Mouse (Mus musculus) embryo, embryonic 10 days (tissue): Measurements from ENCODE around the gene Tnk1.
"Not testable (repeated sequence)": the region's sequence is repeated elsewhere in the genome, so short reads cannot be mapped to it uniquely, and the experiment has no call there.

Experiments used
- DNase-seq: peaks from one replicate; pipeline ENCODE4 v3.0.0-alpha.2; 2015; ENCODE audit warnings: low spot score

Tnk1 gene

DNA sequence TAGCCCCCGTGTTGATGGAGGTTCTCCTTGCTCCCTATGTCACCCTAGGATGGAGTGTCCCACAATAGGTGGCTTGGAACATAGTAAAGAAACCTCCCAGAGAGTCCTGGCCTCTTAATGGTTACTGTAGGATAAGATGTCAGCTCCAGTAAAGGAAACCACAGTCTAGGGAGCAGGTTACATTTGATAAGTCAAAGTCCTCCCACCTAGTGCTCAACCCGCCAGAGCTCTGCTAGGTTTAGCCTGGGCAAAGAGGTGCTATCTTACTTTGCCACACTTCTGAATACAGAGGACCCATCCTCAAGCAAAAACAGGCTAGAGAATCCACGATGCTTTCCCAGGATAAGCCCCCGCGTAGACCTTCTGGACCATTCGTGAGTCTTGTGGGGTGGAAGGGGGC lies 20.4 kb upstream of the Tnk1 start:
- no peak for DNase-seq

- no peak for DNase-seq
These were observed 19.9 kb upstream of the Tnk1 start for GRCm38 (mm10) chr11:69878399-69878798.

DNA sequence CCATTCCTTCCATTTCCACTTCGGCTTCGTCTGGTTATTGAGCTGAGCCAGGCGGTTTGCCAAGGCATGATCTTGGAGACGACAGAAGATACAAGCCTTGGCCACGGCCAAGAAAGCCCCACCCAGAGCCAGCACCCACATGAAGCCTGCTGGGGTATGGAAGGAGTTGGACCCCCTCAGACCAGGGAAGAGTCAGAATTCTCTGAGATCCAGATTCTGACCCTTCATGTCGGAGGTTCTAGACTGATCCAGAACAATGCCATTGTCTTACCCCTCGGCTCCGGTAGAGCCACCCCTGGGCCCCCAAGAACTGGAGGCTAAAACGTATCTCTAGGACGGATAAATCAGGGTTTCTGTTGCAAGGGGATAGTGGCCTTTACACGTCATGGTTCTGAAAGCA lies 19.3 kb upstream of the Tnk1 start, which contains the start of gene Tmem95:
Tmem95 (minus strand) TSS at position 141 of the 400 bp plus-strand sequence.
- no peak for DNase-seq

- peak; percentile 91 for DNase-seq
These were observed 18.3 kb upstream of the Tnk1 start for GRCm38 (mm10) chr11:69876867-69877266.

GRCm38 (mm10) chr11:69876186-69876585 lies 17.7 kb upstream of the Tnk1 start:
- DNase-seq = no peak

DNA sequence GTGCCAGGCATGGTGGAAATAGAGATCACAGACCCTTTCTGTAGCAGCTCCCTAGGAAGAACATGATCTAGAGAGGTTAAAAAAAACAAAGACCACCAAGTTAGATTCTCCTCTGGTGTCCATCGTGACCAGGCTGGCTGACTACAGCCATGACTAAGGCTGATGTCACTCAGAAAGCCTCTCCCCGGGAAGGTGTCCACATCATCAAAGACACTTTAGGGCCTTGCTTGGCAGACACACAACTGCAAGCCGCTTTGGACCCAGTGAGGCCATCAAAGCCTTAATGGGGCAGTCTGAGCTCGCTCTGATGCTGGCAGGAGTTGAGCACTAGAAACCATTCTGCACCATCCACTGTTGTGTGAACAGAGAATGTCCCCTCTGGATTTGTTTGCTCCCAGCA lies 13.9 kb upstream of the Tnk1 start:
- no peak for DNase-seq

GRCm38 (mm10) chr11:69871822-69872221 lies 13.3 kb upstream of the Tnk1 start:
- DNase-seq = no peak

- DNase-seq = no peak
These were observed 11.9 kb upstream of the Tnk1 start for GRCm38 (mm10) chr11:69870289-69871069.

GRCm38 (mm10) chr11:69867335-69867734 lies 8.8 kb upstream of the Tnk1 start:
- no peak for DNase-seq

DNA sequence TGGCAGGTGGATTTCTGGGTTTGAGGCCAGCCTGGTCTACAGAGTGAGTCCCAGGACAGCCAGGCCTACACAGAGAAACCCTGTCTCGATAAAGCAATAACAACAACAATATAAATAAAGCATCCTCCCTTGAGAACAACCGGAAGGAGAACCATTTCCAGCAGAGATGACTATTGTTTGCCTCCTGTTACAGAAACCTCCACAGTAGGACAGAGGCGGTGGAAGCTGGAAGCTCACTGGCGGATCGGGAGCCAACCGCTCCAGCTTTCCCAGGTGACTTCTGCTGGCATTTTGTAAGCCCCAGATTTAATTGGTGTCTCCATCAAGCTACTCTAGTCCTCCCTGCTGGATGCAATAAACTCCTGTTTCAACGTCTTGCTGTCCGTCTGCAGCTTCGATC lies 7.0 kb upstream of the Tnk1 start:
- no peak for DNase-seq

DNA sequence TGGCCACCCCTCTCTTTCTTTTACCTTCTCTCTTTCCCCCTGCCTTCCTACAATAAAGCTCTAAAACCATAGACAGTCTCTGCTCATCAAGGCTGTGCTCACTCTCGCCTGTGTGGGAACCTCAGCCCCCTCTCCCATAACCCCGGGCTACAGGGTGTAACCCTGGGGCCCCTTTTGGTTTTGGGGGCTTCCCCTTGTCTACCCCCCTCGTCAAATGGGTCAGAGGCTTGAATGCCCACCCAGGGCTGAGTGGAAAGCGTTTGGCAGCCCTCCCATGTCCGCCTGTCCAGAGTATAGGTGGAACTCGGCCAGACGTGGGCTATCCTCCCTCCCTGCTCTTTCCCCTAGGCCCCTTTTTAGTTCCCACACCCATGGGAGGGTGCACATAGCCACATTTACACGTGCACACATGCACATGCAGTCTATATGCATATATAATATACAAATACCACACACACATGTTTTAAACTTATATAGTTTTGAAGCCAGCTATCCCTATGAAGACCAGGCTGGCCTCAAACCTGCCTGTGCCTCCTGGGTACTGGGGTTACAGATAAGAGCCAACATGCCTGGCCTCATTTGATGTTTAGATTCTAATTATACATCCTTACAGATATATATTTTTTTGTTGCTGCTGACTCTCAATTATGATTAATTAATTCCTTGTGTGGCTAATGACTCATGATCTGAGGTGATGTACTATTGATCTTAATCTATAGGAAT lies 5.8 kb upstream of the Tnk1 start:
- no peak for DNase-seq

- not testable (repeated sequence) for DNase-seq
These were observed 5.2 kb upstream of the Tnk1 start for GRCm38 (mm10) chr11:69863729-69864128.

- peak; percentile 77 for DNase-seq
These were observed 3.2 kb downstream of the Tnk1 start for GRCm38 (mm10) chr11:69855347-69855746.

GRCm38 (mm10) chr11:69854680-69855079 lies 3.9 kb downstream of the Tnk1 start:
- no peak for DNase-seq

DNA sequence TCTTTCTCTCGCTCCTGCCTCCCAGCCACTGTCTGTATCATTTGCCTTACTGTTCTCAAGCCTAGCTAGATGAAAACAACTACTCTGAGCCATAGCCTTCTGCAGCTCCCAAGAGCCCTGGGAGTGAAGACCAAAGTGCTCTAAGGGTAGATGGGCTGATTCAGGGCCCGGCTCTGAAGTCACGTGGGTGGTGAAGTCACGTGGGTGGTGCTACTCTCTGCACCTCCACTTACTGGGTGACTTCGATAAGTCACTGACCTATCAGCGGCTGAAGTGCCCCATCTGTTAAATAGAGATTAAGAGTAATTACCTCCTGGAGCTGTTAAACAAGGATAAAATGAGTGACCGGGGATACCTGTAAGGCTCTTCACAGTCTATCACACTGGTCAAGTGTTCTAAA lies 4.5 kb downstream of the Tnk1 start:
- no peak for DNase-seq

DNA sequence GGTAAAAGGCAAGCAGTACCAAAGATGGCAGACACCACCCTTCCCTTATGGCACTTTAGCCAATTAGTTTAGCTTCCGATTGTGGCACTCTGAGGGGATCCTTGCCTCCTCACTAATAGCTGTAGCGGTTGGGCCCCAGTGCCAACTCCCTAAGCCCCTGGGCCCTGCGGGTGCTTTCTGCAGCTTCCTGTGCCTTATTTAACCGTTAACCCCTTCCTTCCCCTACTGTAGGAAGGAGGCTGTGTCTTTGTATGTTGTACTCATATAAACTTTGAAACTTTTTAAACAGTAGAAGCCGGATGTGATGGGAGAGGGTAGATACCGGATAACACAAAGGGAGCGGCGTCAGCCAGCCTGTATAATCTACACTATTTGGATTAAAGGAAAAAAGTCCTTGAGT lies 7.8 kb downstream of the Tnk1 start:
- DNase-seq = no peak

GRCm38 (mm10) chr11:69849884-69850283 lies 8.6 kb downstream of the Tnk1 start:
- DNase-seq = no peak

DNA sequence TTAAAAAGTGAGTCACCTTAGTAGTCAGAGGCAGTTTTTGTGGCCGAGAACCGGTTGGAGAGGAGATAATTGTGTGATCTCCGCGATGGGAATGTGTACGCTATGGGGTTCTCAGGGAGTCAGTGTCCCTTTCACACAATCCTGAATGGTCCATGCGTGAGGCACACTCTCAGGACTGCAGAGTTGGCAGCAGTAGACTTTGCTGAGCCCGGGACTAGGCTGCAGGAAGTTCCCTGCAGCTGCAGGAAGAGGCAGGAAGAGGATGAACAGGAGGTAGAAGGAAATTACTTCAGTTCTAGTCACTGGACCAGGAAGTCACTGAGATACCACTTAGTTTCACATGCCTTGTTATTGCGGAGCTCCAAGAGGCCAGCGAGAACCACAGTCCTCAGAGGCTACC lies 9.4 kb downstream of the Tnk1 start:
- no peak for DNase-seq

DNA sequence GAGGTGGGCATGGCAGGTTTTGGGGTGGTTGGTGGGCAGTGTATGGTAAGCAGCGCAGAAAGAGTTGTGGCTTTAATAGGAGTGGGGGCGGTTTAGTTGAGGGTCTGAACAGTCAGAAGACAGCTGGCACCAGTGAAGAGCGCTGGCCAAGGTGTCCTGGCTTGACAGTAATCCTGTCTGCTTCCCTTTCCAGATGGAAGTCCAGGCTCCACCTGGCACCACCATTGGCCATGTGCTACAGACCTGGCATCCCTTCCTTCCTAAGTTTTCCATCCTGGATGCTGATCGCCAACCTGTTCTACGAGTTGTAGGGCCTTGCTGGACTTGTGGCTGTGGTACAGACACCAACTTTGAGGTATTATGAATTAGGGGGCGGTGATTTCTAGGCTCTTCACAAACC lies 10.5 kb downstream of the Tnk1 start:
- DNase-seq = no peak

DNA sequence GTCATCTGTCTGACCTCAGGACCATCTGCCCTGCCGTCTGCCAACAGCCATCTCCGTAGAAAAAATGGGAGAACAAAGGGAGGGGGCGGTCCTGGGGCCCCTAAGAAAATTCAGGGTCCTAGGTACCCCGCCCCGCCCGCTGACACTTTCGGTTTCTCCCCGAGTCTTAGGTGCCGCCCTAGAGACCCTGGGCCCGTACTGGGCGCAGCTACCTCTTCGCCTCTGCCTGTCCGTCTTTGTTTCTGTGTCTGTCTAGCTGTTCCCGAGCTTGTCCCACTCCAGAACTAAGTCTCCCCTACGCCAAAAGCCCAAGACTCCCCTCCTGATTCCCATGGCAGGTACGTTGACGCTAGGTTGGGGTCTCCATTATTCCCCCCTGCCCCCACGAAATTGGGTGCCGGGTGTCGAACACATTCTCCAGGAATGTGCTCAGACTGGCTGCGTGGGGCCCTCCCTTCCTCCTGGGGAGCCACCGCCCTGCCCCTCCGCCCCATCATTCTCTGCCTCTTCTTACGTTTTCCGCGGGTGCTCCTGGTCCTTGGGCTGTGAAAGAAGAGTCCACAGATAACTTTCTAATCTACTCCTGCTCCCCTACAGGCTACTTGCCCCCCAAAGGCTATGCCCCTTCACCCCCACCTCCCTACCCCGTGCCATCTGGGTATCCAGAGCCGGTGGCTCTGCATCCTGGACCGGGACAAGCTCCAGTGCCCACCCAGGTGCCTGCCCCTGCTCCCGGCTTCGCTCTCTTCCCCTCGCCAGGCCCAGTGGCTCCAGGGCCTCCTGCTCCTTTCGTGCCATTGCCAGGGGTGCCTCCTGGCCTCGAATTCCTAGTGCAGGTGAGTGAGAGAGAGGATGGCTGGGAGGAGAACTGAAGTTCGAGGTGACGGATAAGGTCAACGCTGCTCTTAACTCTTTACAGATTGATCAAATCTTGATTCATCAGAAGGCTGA lies 11.5 kb downstream of the Tnk1 start:
- no peak for DNase-seq

DNA sequence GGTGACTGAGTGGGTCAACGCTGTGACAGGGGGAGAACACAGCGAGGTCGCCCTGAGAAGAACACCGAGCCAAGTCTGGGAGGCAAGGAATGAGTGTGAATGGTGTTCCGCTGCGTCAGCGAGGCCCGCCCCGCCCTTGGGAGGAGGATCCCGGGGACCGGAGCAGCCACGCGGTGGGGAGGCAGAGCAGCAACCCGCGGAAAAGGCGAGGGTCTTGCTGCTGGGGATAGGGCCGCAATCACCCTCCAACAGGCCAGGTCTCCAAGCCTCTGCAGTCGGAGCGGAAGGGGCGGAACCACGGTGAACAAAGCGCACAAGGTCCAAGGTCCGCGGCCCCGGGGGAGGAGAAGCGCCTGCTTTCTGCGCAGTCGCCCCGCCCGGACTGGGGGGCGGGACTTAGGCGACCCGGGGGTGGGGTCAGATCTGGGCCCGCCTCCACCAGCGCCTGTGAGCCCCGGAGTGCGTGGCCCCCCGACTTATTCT lies 12.3 kb downstream of the Tnk1 start, which contains the start of gene Plscr3:
Plscr3 (plus strand) TSS at position 179 of the 483 bp plus-strand sequence.
- peak; percentile 97 for DNase-seq

- DNase-seq = no peak
These were observed 19.8 kb downstream of the Tnk1 start for GRCm38 (mm10) chr11:69838714-69839104.
